Mouse (Mus musculus): Measurements from ENCODE around the gene Mtus2. TPM values are rescaled to one million over a fixed set of nuclear protein-coding genes. Genes with fewer than 3 reads are reported as not detected.

Gene Mtus2
- total and polyA plus RNA-seq, 2 experiments from 2014 or later, result 38.0 to 41.6 TPM

- H3K9me3 ChIP-seq (ENCODE audit: low read length), result no peaks in the 10 kb centered on the region
- DNase-seq (ENCODE audit: low spot score) (no peak), ATAC-seq (ENCODE audit: low FRiP score) (no peak)
- 86% methylated on average over 4 of the region's 4 CpGs for WGBS
- TF ChIP-seq CTCF (IDR thresholded peaks at IDR 0.05), result peak; percentile 34
- H3K27me3 ChIP-seq (ENCODE audit: insufficient read depth, low read length), result no peaks in the 10 kb centered on the region
- H3K27ac ChIP-seq (ENCODE audit: low read depth, low read length), result no peak overlapping the region
- H3K4me3 ChIP-seq (ENCODE audit: low read depth, low read length), result no peak overlapping the region
- no peaks in the 10 kb centered on the region for H3K4me1 ChIP-seq (ENCODE audit: insufficient read depth, low read length)
- no peaks in the 10 kb centered on the region for H3K36me3 ChIP-seq (ENCODE audit: insufficient read depth, low read length)
- no peak overlapping the region for H3K4me2 ChIP-seq (ENCODE audit: low read depth, low read length, poor library complexity, severe bottlenecking)
- H3K9ac ChIP-seq (replicated peaks; ENCODE audit: low read length, poor library complexity, severe bottlenecking), result no peak overlapping the region
These were observed 33.2 kb downstream of the Mtus2 start for GRCm38 (mm10) chr5:147990289-147990688.

- no peak for TF ChIP-seq CTCF (IDR thresholded peaks at IDR 0.05)
- Histone ChIP-seq H3K9ac (replicated peaks; ENCODE audit: low read length, poor library complexity, severe bottlenecking) (no peak overlapping the region), H3K36me3 (ENCODE audit: insufficient read depth, low read length) (no peaks in the 10 kb centered on the region), H3K27me3 (ENCODE audit: insufficient read depth, low read length) (no peaks in the 10 kb centered on the region), H3K4me2 (ENCODE audit: low read depth, low read length, poor library complexity, severe bottlenecking) (no peak overlapping the region), H3K4me1 (ENCODE audit: insufficient read depth, low read length) (no peaks in the 10 kb centered on the region), H3K4me3 (ENCODE audit: low read depth, low read length) (no peak overlapping the region), H3K9me3 (ENCODE audit: low read length) (no peaks in the 10 kb centered on the region), H3K27ac (ENCODE audit: low read depth, low read length) (no peak overlapping the region)
- WGBS, result 79% methylated on average over 10 of the region's 10 CpGs
- ATAC-seq (ENCODE audit: low FRiP score) (no peak), DNase-seq (ENCODE audit: low spot score) (no peak)
These were observed 33.7 kb downstream of the Mtus2 start for GRCm38 (mm10) chr5:147990775-147991174.

GRCm38 (mm10) chr5:147992581-147993378 is 35.7 kb downstream of the Mtus2 start:
- ATAC-seq (ENCODE audit: low FRiP score) (no peak), DNase-seq (ENCODE audit: low spot score) (peak; percentile 28)
- H3K9ac ChIP-seq (replicated peaks; ENCODE audit: low read length, poor library complexity, severe bottlenecking), result no peak overlapping the region
- H3K4me1 ChIP-seq (ENCODE audit: insufficient read depth, low read length), result no peaks in the 10 kb centered on the region
- 32% methylated on average over 20 of the region's 20 CpGs for WGBS
- no peaks in the 10 kb centered on the region for H3K27me3 ChIP-seq (ENCODE audit: insufficient read depth, low read length)
- no peaks in the 10 kb centered on the region for H3K9me3 ChIP-seq (ENCODE audit: low read length)
- no peak; the same call in 1 of the 2 replicates for TF ChIP-seq CTCF (IDR thresholded peaks at IDR 0.05)
- no peak overlapping the region for H3K4me3 ChIP-seq (ENCODE audit: low read depth, low read length)
- H3K36me3 ChIP-seq (ENCODE audit: insufficient read depth, low read length), result no peaks in the 10 kb centered on the region
- no peak overlapping the region for H3K27ac ChIP-seq (ENCODE audit: low read depth, low read length)
- H3K4me2 ChIP-seq (ENCODE audit: low read depth, low read length, poor library complexity, severe bottlenecking), result no peak overlapping the region

- no peaks in the 10 kb centered on the region for H3K9me3 ChIP-seq (ENCODE audit: low read length)
- no peaks in the 10 kb centered on the region; the same call in 1 of the 2 replicates for H3K27me3 ChIP-seq (ENCODE audit: insufficient read depth, low read length)
- H3K4me2 ChIP-seq (ENCODE audit: low read depth, low read length, poor library complexity, severe bottlenecking), result no peak overlapping the region
- H3K27ac ChIP-seq (ENCODE audit: low read depth, low read length), result no peak overlapping the region
- H3K9ac ChIP-seq (replicated peaks; ENCODE audit: low read length, poor library complexity, severe bottlenecking), result no peak overlapping the region
- TF ChIP-seq CTCF (IDR thresholded peaks at IDR 0.05), result no peak
- ATAC-seq (ENCODE audit: low FRiP score) (no peak), DNase-seq (ENCODE audit: low spot score) (no peak)
- WGBS, result 21% methylated on average over 4 of the region's 4 CpGs
- no peaks in the 10 kb centered on the region for H3K36me3 ChIP-seq (ENCODE audit: insufficient read depth, low read length)
- H3K4me3 ChIP-seq (ENCODE audit: low read depth, low read length), result no peak overlapping the region
- H3K4me1 ChIP-seq (ENCODE audit: insufficient read depth, low read length), result no peaks in the 10 kb centered on the region
These were observed 48.1 kb downstream of the Mtus2 start for GRCm38 (mm10) chr5:148005263-148005662.

GRCm38 (mm10) chr5:148012156-148012555 is 55.0 kb downstream of the Mtus2 start:
- Histone ChIP-seq H3K4me1 (ENCODE audit: insufficient read depth, low read length) (no peaks in the 10 kb centered on the region), H3K27ac (ENCODE audit: low read depth, low read length) (no peak overlapping the region), H3K4me3 (ENCODE audit: low read depth, low read length) (no peak overlapping the region), H3K9me3 (ENCODE audit: low read length) (no peaks in the 10 kb centered on the region), H3K9ac (replicated peaks; ENCODE audit: low read length, poor library complexity, severe bottlenecking) (no peak overlapping the region), H3K4me2 (ENCODE audit: low read depth, low read length, poor library complexity, severe bottlenecking) (no peak overlapping the region), H3K36me3 (ENCODE audit: insufficient read depth, low read length) (no peaks in the 10 kb centered on the region), H3K27me3 (ENCODE audit: insufficient read depth, low read length) (no peaks in the 10 kb centered on the region; the same call in 1 of the 2 replicates)
- no peak for DNase-seq (ENCODE audit: low spot score)
- WGBS, result 84% methylated on average over 5 of the region's 5 CpGs
- ATAC-seq (ENCODE audit: low FRiP score), result no peak
- TF ChIP-seq CTCF (IDR thresholded peaks at IDR 0.05), result no peak

GRCm38 (mm10) chr5:148014133-148014854 is 57.2 kb downstream of the Mtus2 start:
- no peak overlapping the region for H3K9ac ChIP-seq (replicated peaks; ENCODE audit: low read length, poor library complexity, severe bottlenecking)
- DNase-seq (ENCODE audit: low spot score), result no peak
- H3K27me3 ChIP-seq (ENCODE audit: insufficient read depth, low read length), result no peaks in the 10 kb centered on the region
- H3K4me2 ChIP-seq (ENCODE audit: low read depth, low read length, poor library complexity, severe bottlenecking), result no peak overlapping the region
- H3K4me1 ChIP-seq (ENCODE audit: insufficient read depth, low read length), result no peaks in the 10 kb centered on the region
- no peak overlapping the region for H3K27ac ChIP-seq (ENCODE audit: low read depth, low read length)
- WGBS, result 77% methylated on average over 6 of the region's 6 CpGs
- H3K9me3 ChIP-seq (ENCODE audit: low read length), result no peaks in the 10 kb centered on the region
- no peak overlapping the region for H3K4me3 ChIP-seq (ENCODE audit: low read depth, low read length)
- TF ChIP-seq CTCF (IDR thresholded peaks at IDR 0.05), result no peak
- ATAC-seq (ENCODE audit: low FRiP score), result no peak
- no peaks in the 10 kb centered on the region for H3K36me3 ChIP-seq (ENCODE audit: insufficient read depth, low read length)
